Comparison of ENCODE assay signal across 11 mouse cellular contexts in genomic region chr13:34726477-34726805, GRCm38 (mm10). TPM values are rescaled to one million over a fixed set of nuclear protein-coding genes. Genes with fewer than 3 reads are reported as not detected.
DNase-seq lines count a peak whose midpoint lies in the region; ATAC-seq and TF ChIP-seq lines count a peak whose summit lies in the region.
"Had no signal": no experiment of that assay in that cellular context is flagged by ENCODE, and none has a peak within 500 bp of the region (broad histone marks: within the 10 kb centered on the region; RNA-seq: fewer than 3 reads in every experiment).

No protein-coding gene starts in this region.

- no peaks in the 10 kb centered on the region for H3K9me3 ChIP-seq in heart, embryonic 12.5 days (replicated peaks)
- 0 out of 2 replicates have a peak, but pooled peaks cover 2% of the 10 kb centered on the region for H3K9me3 ChIP-seq in lung, embryonic 16.5 days (ENCODE audit: control insufficient read depth, low read length)
- H3K9me3 ChIP-seq in intestine, postnatal 0 days (ENCODE audit: control insufficient read depth) = no peaks in the 10 kb centered on the region
- no peaks in the 10 kb centered on the region for H3K9me3 ChIP-seq in stomach, embryonic 15.5 days

- TF ChIP-seq CTCF in intestine, postnatal 0 days (IDR thresholded peaks at IDR 0.05; ENCODE audit: low read depth) = no peak

- peak overlapping the region; percentile 29; the same call in 1 of the 2 replicates for H3K9ac ChIP-seq in heart, embryonic 12.5 days
- peak overlapping the region; percentile 36 for H3K9ac ChIP-seq in lung, embryonic 16.5 days (ENCODE audit: low read length)
- no peak overlapping the region for H3K9ac ChIP-seq in intestine, postnatal 0 days (ENCODE audit: low read depth, low read length)
- no peak overlapping the region; the same call in 1 of the 2 replicates for H3K9ac ChIP-seq in stomach, embryonic 15.5 days

- H3K36me3 ChIP-seq in heart, embryonic 12.5 days = no peaks in the 10 kb centered on the region
- no peaks in the 10 kb centered on the region for H3K36me3 ChIP-seq in lung, embryonic 16.5 days (ENCODE audit: control insufficient read depth, insufficient read depth, low read length)
- no peaks in the 10 kb centered on the region for H3K36me3 ChIP-seq in intestine, postnatal 0 days (ENCODE audit: control insufficient read depth, insufficient read depth)
- no peaks in the 10 kb centered on the region for H3K36me3 ChIP-seq in stomach, embryonic 15.5 days

- intact Hi-C loops in left cerebral cortex, postnatal 25 days (cut with DNase I) = no loop called here

- no peak for DNase-seq in heart, adult 9 months (ENCODE audit: low spot score in 2 of 2)
- DNase-seq in lung, adult 18-20 months = no peak
- DNase-seq in left cerebral cortex, postnatal 25 days (ENCODE audit: low spot score in 2 of 2) = no peak
- DNase-seq in layer of hippocampus, postnatal 10 days (ENCODE audit: low spot score in 2 of 2) = no peak
- DNase-seq: spleen, adult 18-20 months had no signal

- peaks cover 19% of the 10 kb centered on the region for H3K4me1 ChIP-seq in heart, embryonic 12.5 days (replicated peaks)
- H3K4me1 ChIP-seq in lung, embryonic 16.5 days (replicated peaks; ENCODE audit: control insufficient read depth, insufficient read depth, low read length) = peaks cover 26% of the 10 kb centered on the region
- peaks cover 4% of the 10 kb centered on the region; the same call in 1 of the 2 replicates for H3K4me1 ChIP-seq in intestine, postnatal 0 days (replicated peaks; ENCODE audit: control insufficient read depth, insufficient read depth, low read length)
- H3K4me1 ChIP-seq in stomach, embryonic 15.5 days = peaks cover 12% of the 10 kb centered on the region

- no peaks in the 10 kb centered on the region for H3K27me3 ChIP-seq in heart, embryonic 12.5 days (replicated peaks)
- no peaks in the 10 kb centered on the region; the same call in 1 of the 2 replicates for H3K27me3 ChIP-seq in lung, embryonic 16.5 days (ENCODE audit: control insufficient read depth, insufficient read depth, low read depth, low read length)
- no peaks in the 10 kb centered on the region for H3K27me3 ChIP-seq in intestine, postnatal 0 days (replicated peaks; ENCODE audit: control insufficient read depth, insufficient read depth, low read length)
- no peaks in the 10 kb centered on the region for H3K27me3 ChIP-seq in stomach, embryonic 15.5 days (replicated peaks)

- peak overlapping the region; percentile 61 for H3K4me2 ChIP-seq in heart, embryonic 12.5 days
- peak overlapping the region; percentile 58 for H3K4me2 ChIP-seq in lung, embryonic 16.5 days (ENCODE audit: low read depth, low read length)
- peak overlapping the region; percentile 47 for H3K4me2 ChIP-seq in intestine, postnatal 0 days (replicated peaks; ENCODE audit: low read depth)
- H3K4me2 ChIP-seq in stomach, embryonic 15.5 days = peak overlapping the region; percentile 52

- peak overlapping the region; percentile 26 for H3K4me3 ChIP-seq in heart, embryonic 12.5 days
- peak overlapping the region; percentile 38 for H3K4me3 ChIP-seq in lung, embryonic 16.5 days (ENCODE audit: low read length)
- H3K4me3 ChIP-seq in intestine, postnatal 0 days (ENCODE audit: low read depth, low read length) = 0 out of 2 replicates have a peak overlapping the region, but pooled peaks have one; percentile 9
- H3K4me3 ChIP-seq in stomach, embryonic 15.5 days (replicated peaks) = peak overlapping the region; percentile 23; the same call in 1 of the 2 replicates

- 31% methylated on average over 8 of the region's 8 CpGs for WGBS in heart, embryonic 12.5 days
- WGBS in lung, embryonic 16.5 days = 5% methylated on average over 8 of the region's 8 CpGs
- 34% methylated on average over 8 of the region's 8 CpGs for WGBS in intestine, postnatal 0 days
- 24% methylated on average over 8 of the region's 8 CpGs for WGBS in stomach, embryonic 15.5 days

- H3K27ac ChIP-seq in heart, embryonic 12.5 days (ENCODE audit: poor library complexity, severe bottlenecking) = peak overlapping the region; percentile 89
- H3K27ac ChIP-seq in lung, embryonic 16.5 days (ENCODE audit: low read length) = peak overlapping the region; percentile 75
- no peak overlapping the region for H3K27ac ChIP-seq in intestine, postnatal 0 days (ENCODE audit: low read depth, low read length)
- H3K27ac ChIP-seq in stomach, embryonic 15.5 days = peak overlapping the region; percentile 82

- no peak; the same call in 1 of the 2 replicates for ATAC-seq in heart, embryonic 12.5 days (ENCODE audit: insufficient number of reproducible peaks, low FRiP score)
- peak; percentile 78 for ATAC-seq in lung, embryonic 16.5 days (ENCODE audit: low read depth)
- ATAC-seq in intestine, postnatal 0 days = peak; percentile 22; the same call in 1 of the 2 replicates
- ATAC-seq in stomach, embryonic 15.5 days (ENCODE audit: insufficient read depth, low FRiP score, low read depth) = no peak

RNA-seq across cellular contexts. Expression of gene Fam50b, which starts 8.2 kb away (rescaled TPM):
- not detected in 2 replicates for polyA plus RNA-seq in heart, embryonic 12.5 days (2016; fragmentation: Nextera tagmentation; extraction: Ambion mirVana)
- polyA plus RNA-seq in lung, embryonic 16.5 days (2015; fragmentation: Nextera tagmentation; extraction: Ambion mirVana) = not detected in 2 replicates
- 0.16 and 0.20 TPM in 2 replicates for polyA plus RNA-seq in intestine, postnatal 0 days (2015; fragmentation: Nextera tagmentation; extraction: Ambion mirVana)
- not detected in 2 replicates for polyA plus RNA-seq in stomach, embryonic 15.5 days (2015; fragmentation: Nextera tagmentation; extraction: Ambion mirVana)
- not detected for total RNA-seq in left cerebral cortex, postnatal 25 days (2021)
- not detected for total RNA-seq in layer of hippocampus, postnatal 10 days (2021)
- total RNA-seq: gastrocnemius, postnatal 4 days; left cerebral cortex, adult 8-10 months had no signal

Comparison
In these comparisons a context has a peak if more than half of its experiments do, and no peak if none do; other contexts are left out.
1. ATAC-seq: peak in lung, embryonic 16.5 days (single experiment) and intestine, postnatal 0 days (single experiment); none in heart, embryonic 12.5 days (single experiment) and stomach, embryonic 15.5 days (single experiment).
2. H3K9ac ChIP-seq: peak in heart, embryonic 12.5 days (single experiment) and lung, embryonic 16.5 days (single experiment); none in intestine, postnatal 0 days (single experiment) and stomach, embryonic 15.5 days (single experiment).
3. Peak in every context shown above with its lines, with median percentiles within 50 percentile points of each other: H3K4me2 ChIP-seq and H3K4me3 ChIP-seq.